Comparison of ENCODE assay signal across 24 mouse cellular contexts in genomic region chr4:91051913-91052312, GRCm38 (mm10).
DNase-seq lines count a peak whose midpoint lies in the region; ATAC-seq and TF ChIP-seq lines count a peak whose summit lies in the region.
"Had no signal": no experiment of that assay in that cellular context is flagged by ENCODE, and none has a peak within 500 bp of the region (broad histone marks: within the 10 kb centered on the region; RNA-seq: fewer than 3 reads in every experiment).

No protein-coding gene starts in this region.

- TF ChIP-seq CTCF in lung, embryonic 14.5 days (IDR thresholded peaks at IDR 0.05; ENCODE audit: low read depth), result no peak
- no peak for TF ChIP-seq CTCF in brain, embryonic 14.5 days (IDR thresholded peaks at IDR 0.05; ENCODE audit: borderline replicate concordance, extremely low read depth, insufficient read depth, insufficient read length)

- H3K36me3 ChIP-seq in heart, embryonic 16.5 days (ENCODE audit: control insufficient read depth, insufficient read depth), result no peaks in the 10 kb centered on the region
- no peaks in the 10 kb centered on the region for H3K36me3 ChIP-seq in lung, embryonic 14.5 days (ENCODE audit: insufficient read depth)
- no peaks in the 10 kb centered on the region for H3K36me3 ChIP-seq in neural tube, embryonic 15.5 days
- H3K36me3 ChIP-seq: embryonic facial prominence, embryonic 12.5 days; embryonic facial prominence, embryonic 15.5 days; forebrain, embryonic 10.5 days; forebrain, embryonic 12.5 days had no signal

- no peak overlapping the region for H3K9ac ChIP-seq in heart, embryonic 16.5 days (ENCODE audit: low read length)
- H3K9ac ChIP-seq in lung, embryonic 14.5 days, result no peak overlapping the region
- no peak overlapping the region for H3K9ac ChIP-seq in neural tube, embryonic 15.5 days (replicated peaks)
- H3K9ac ChIP-seq: embryonic facial prominence, embryonic 12.5 days; embryonic facial prominence, embryonic 15.5 days; forebrain, embryonic 12.5 days had no signal

- no peak overlapping the region for H3K4me3 ChIP-seq in heart, embryonic 16.5 days (ENCODE audit: low read length)
- H3K4me3 ChIP-seq in lung, embryonic 14.5 days (ENCODE audit: low read depth, low read length), result no peak overlapping the region
- no peak overlapping the region for H3K4me3 ChIP-seq in neural tube, embryonic 15.5 days (replicated peaks)
- H3K4me3 ChIP-seq: embryonic facial prominence, embryonic 12.5 days; embryonic facial prominence, embryonic 15.5 days; erythroblast, embryonic 14.5 days; forebrain, embryonic 10.5 days; forebrain, embryonic 12.5 days had no signal

- H3K27ac ChIP-seq in heart, embryonic 16.5 days (ENCODE audit: low read length), result no peak overlapping the region
- H3K27ac ChIP-seq in lung, embryonic 14.5 days (ENCODE audit: low read depth), result no peak overlapping the region
- no peak overlapping the region for H3K27ac ChIP-seq in neural tube, embryonic 15.5 days (replicated peaks)
- H3K27ac ChIP-seq: embryonic facial prominence, embryonic 12.5 days; embryonic facial prominence, embryonic 15.5 days; forebrain, embryonic 10.5 days; forebrain, embryonic 12.5 days had no signal

- no peaks in the 10 kb centered on the region for H3K4me1 ChIP-seq in heart, embryonic 16.5 days (ENCODE audit: control insufficient read depth, insufficient read depth, low read length)
- H3K4me1 ChIP-seq in lung, embryonic 14.5 days (ENCODE audit: insufficient read depth), result no peaks in the 10 kb centered on the region
- no peaks in the 10 kb centered on the region for H3K4me1 ChIP-seq in neural tube, embryonic 15.5 days
- H3K4me1 ChIP-seq: embryonic facial prominence, embryonic 12.5 days; embryonic facial prominence, embryonic 15.5 days; forebrain, embryonic 10.5 days; forebrain, embryonic 12.5 days had no signal

- 0 out of 2 replicates have a peak, but pooled peaks have one; percentile 18 for ATAC-seq in heart, embryonic 16.5 days (replicated peaks; ENCODE audit: extremely low read depth, insufficient read depth, low FRiP score)
- no peak for ATAC-seq in lung, embryonic 14.5 days (ENCODE audit: insufficient read depth)
- ATAC-seq in neural tube, embryonic 15.5 days (ENCODE audit: low FRiP score), result no peak
- ATAC-seq: forebrain, embryonic 14.5 days; forebrain, embryonic 16.5 days had no signal

- 46% methylated on average over 2 of the region's 2 CpGs for WGBS in heart, embryonic 16.5 days
- WGBS in lung, embryonic 14.5 days, result 67% methylated on average over 2 of the region's 2 CpGs
- WGBS in neural tube, embryonic 15.5 days, result 84% methylated on average over 2 of the region's 2 CpGs

- H3K27me3 ChIP-seq in heart, embryonic 16.5 days (ENCODE audit: control insufficient read depth, insufficient read depth, low read length), result no peaks in the 10 kb centered on the region
- H3K27me3 ChIP-seq in lung, embryonic 14.5 days (ENCODE audit: insufficient read depth, low read length), result no peaks in the 10 kb centered on the region
- no peaks in the 10 kb centered on the region for H3K27me3 ChIP-seq in neural tube, embryonic 15.5 days (replicated peaks)
- H3K27me3 ChIP-seq: embryonic facial prominence, embryonic 12.5 days; embryonic facial prominence, embryonic 15.5 days; forebrain, embryonic 12.5 days had no signal

- H3K9me3 ChIP-seq in heart, embryonic 16.5 days (replicated peaks; ENCODE audit: control insufficient read depth, low read length), result no peaks in the 10 kb centered on the region
- no peaks in the 10 kb centered on the region for H3K9me3 ChIP-seq in lung, embryonic 14.5 days (ENCODE audit: low read depth, low read length)
- no peaks in the 10 kb centered on the region for H3K9me3 ChIP-seq in neural tube, embryonic 15.5 days (replicated peaks)
- H3K9me3 ChIP-seq: embryonic facial prominence, embryonic 12.5 days; embryonic facial prominence, embryonic 15.5 days; forebrain, embryonic 10.5 days; forebrain, embryonic 12.5 days had no signal

- no peak for TF ChIP-seq POLR2A in brain, embryonic 14.5 days (IDR thresholded peaks at IDR 0.05; ENCODE audit: borderline replicate concordance, extremely low read depth, insufficient read depth, insufficient read length, poor library complexity, severe bottlenecking)

- no peak for DNase-seq in heart, adult 11 months
- DNase-seq in lung, embryonic 14.5 days, result peak; percentile 8
- no peak for DNase-seq in lung, postnatal 10 days
- peak; percentile 7 for DNase-seq in brain, adult 2 months (ENCODE audit: low read depth, low spot score)
- DNase-seq in brain, embryonic 14.5 days (ENCODE audit: low read depth), result peak; percentile 4
- DNase-seq: adrenal gland, adult 2 months; adrenal gland, postnatal 10 days; adrenal gland, postnatal 25 days; cerebellum, adult 11 months; cerebellum, adult 18-20 months; cerebellum, adult 8-10 months; cerebellum, adult 9-11 months; cerebellum, postnatal 14 days; cerebellum, postnatal 36 days; embryo, embryonic 11 days had no signal

- H3K4me2 ChIP-seq in heart, embryonic 16.5 days (ENCODE audit: low read depth, low read length), result no peak overlapping the region
- H3K4me2 ChIP-seq in lung, embryonic 14.5 days, result no peak overlapping the region
- H3K4me2 ChIP-seq in neural tube, embryonic 15.5 days, result no peak overlapping the region
- H3K4me2 ChIP-seq: embryonic facial prominence, embryonic 12.5 days; embryonic facial prominence, embryonic 15.5 days; forebrain, embryonic 12.5 days had no signal

Comparison
In these comparisons a context has a peak if more than half of its experiments do, and no peak if none do; other contexts are left out.
1. DNase-seq: peak in lung, embryonic 14.5 days (single experiment), brain, adult 2 months (single experiment) and brain, embryonic 14.5 days (single experiment); none in heart, adult 11 months (single experiment) and lung, postnatal 10 days (single experiment).